Mouse (Mus musculus) CD4-positive naive resting alpha-beta T cell, adult 76 days (primary cell): ENCODE results near the gene Ell. TPM values are rescaled to one million over a fixed set of nuclear protein-coding genes. Genes with fewer than 3 reads are reported as not detected.

Experiments used
- total RNA-seq: library from RNA; stranded (reverse); gene quantifications from one replicate; pipeline ENCODE4 v1.2.4, GENCODE M21; 2023

Gene Ell
- 30.2 TPM for total RNA-seq

GRCm38 (mm10) chr8:70539077-70539813 is at the start of gene Ell:
Gene Ell, plus strand, starts transcription at chr8:70539457.

GRCm38 (mm10) chr8:70492664-70493640 is 46.3 kb upstream of the Ell start, which contains the start of gene Crlf1:
Gene Crlf1, plus strand, starts transcription at chr8:70493158.

GRCm38 (mm10) chr8:70506328-70507026 is 32.8 kb upstream of the Ell start, which contains the start of gene Rex1bd:
Gene Rex1bd, minus strand, starts transcription at chr8:70506752.

GRCm38 (mm10) chr8:70510228-70510915 is 28.9 kb upstream of the Ell start, which contains the start of gene Uba52:
Gene Uba52, minus strand, starts transcription at chr8:70510801.

DNA sequence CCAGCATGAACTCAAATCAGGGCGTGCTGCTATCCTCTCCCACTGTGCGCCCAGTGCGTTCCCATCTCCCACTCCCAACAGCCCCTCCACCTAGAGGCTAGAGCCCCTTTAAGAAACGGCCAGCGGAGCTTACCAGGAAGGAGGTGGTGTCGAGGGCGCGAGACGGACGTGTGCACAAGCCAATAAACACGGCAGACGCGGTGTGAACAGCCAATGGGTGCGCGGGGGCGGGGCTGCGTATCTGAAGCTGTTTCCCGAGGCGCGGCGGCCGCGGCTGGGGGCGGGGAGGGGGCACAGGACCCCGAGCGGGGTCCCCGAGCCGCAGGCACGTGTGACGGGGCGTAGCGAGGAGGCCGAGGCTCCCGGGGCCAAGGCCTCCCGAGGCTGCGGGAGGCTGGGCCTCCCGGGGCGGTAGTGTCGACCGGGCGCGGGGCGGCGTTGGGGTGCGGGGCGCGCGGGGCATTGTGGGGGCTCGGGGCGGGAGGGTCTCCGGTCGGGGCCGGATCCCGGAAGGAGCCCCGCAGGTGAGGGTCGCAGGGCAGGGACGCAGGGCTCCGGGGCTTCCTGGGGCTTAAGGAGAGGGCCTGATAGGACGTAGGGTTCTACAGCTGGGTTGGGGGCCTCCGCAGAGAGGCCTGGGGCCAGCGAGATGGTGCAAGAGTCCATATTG is 11.6 kb upstream of the Ell start, which contains the start of the genes Fkbp8 and Kxd1:
Fkbp8 (plus strand) TSS at position 213 of the 670 bp plus-strand sequence.
Kxd1 (minus strand) TSS at position 445 of the 670 bp plus-strand sequence.

DNA sequence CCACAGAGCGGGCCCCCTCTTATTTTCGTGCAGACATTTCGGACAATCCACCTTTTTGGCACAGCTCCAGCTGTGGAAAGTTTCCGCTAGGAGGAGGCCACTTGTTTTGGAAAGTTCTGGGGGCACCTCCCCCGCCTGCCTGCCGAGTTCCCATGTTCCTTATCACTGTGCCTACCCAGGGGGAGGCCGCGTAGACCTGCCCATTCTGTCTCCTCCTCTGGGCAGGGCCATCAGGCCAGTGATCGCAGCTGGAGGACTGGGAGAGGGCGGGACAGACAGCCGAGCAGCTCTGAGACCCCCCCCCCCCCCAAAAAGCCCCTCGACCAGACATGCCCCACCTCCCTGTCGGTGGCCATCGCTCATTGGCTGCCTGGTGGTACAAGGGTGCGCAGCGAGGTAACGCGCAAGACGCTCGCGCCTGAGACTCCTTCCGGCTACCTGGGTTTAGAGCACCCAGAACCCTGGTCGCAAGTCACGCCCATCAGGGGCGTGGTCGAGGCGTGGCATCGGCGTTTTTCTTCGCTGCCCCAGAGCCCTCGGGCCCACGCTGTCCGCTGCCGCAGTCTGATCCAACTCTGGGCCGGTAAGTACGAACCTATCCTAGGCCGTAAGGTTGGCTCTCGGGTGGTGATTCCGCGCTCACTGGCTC is 54.8 kb downstream of the Ell start, which contains the start of gene Isyna1:
Isyna1 (plus strand) TSS at position 413 of the 649 bp plus-strand sequence.

GRCm38 (mm10) chr8:70608749-70609367 is 69.6 kb downstream of the Ell start, which contains the start of gene Ssbp4:
Gene Ssbp4, minus strand, starts transcription at chr8:70608872.

GRCm38 (mm10) chr8:70615894-70616293 is 76.6 kb downstream of the Ell start, which contains the start of gene Lrrc25:
Gene Lrrc25, plus strand, starts transcription at chr8:70616155.

GRCm38 (mm10) chr8:70632346-70632892 is 93.2 kb downstream of the Ell start, which contains the start of gene Gdf15:
Gene Gdf15, minus strand, starts transcription at chr8:70632456.

Other genes starting within 250 kb of the Ell start
- gene Ddx49, start 237.0 kb upstream of the Ell start, total RNA-seq, result 81.1 TPM
- 115 TPM for gene Cope, start 236.9 kb upstream of the Ell start, total RNA-seq
- gene Cers1, start 223.7 kb upstream of the Ell start, total RNA-seq, result not detected
- not detected for gene Gdf1, start 209.6 kb upstream of the Ell start, total RNA-seq
- 71.3 TPM for gene Upf1, start 186.2 kb upstream of the Ell start, total RNA-seq
- gene Comp, start 165.9 kb upstream of the Ell start, total RNA-seq, result not detected
- gene Crtc1, start 99.9 kb upstream of the Ell start, total RNA-seq, result 21.8 TPM
- 7.9 TPM for gene Klhl26, start 62.5 kb upstream of the Ell start, total RNA-seq
- not detected for gene Tmem59l, start 52.1 kb upstream of the Ell start, total RNA-seq
- not detected for gene Crlf1, start 46.3 kb upstream of the Ell start, total RNA-seq
- gene Rex1bd, start 32.7 kb upstream of the Ell start, total RNA-seq, result 62.4 TPM
- 3,364 TPM for gene Uba52, start 28.7 kb upstream of the Ell start, total RNA-seq
- gene Fkbp8, start 11.7 kb upstream of the Ell start, total RNA-seq, result 249 TPM
- 60.3 TPM for gene Kxd1, start 11.5 kb upstream of the Ell start, total RNA-seq
- 68.1 TPM for gene Isyna1, start 54.9 kb downstream of the Ell start, total RNA-seq
- gene Ssbp4, start 69.4 kb downstream of the Ell start, total RNA-seq, result 97.8 TPM
- 1.6 TPM for gene Lrrc25, start 76.7 kb downstream of the Ell start, total RNA-seq
- gene Gdf15, start 93.0 kb downstream of the Ell start, total RNA-seq, result 1.6 TPM
- 2.8 TPM for gene Pgpep1, start 120.9 kb downstream of the Ell start, total RNA-seq
- gene Lsm4, start 133.8 kb downstream of the Ell start, total RNA-seq, result 101 TPM
- 1,623 TPM for gene Jund, start 159.5 kb downstream of the Ell start, total RNA-seq
- gene Iqcn, start 164.0 kb downstream of the Ell start, total RNA-seq, result 4.4 TPM
- not detected for gene Gm3336, start 179.1 kb downstream of the Ell start, total RNA-seq
- 0.59 TPM for gene Pde4c, start 184.3 kb downstream of the Ell start, total RNA-seq
- gene Rab3a, start 215.2 kb downstream of the Ell start, total RNA-seq, result 6.0 TPM
- 22.7 TPM for gene Mpv17l2, start 221.5 kb downstream of the Ell start, total RNA-seq
- 12.5 TPM for gene Pik3r2, start 237.3 kb downstream of the Ell start, total RNA-seq